Mouse (Mus musculus) cortical plate, adult 2 months (tissue): ENCODE data around the gene Col18a1.

Experiments used
- CTCF ChIP-seq: fragments of 200-500 bp; IDR thresholded peaks from 2 replicates; pipeline ENCODE4 v1.5.1; 2011; ENCODE audit warnings: mild to moderate bottlenecking, control low read depth, low read length; ENCODE audit not compliant: insufficient read depth; ENCODE audit errors: extremely low read depth
- POLR2A ChIP-seq: fragments of 200-500 bp; IDR thresholded peaks from 2 replicates; pipeline ENCODE4 v1.6.1; 2011; ENCODE audit warnings: mild to moderate bottlenecking, low read length, control low read depth; ENCODE audit not compliant: insufficient read depth; ENCODE audit errors: extremely low read depth

DNA sequence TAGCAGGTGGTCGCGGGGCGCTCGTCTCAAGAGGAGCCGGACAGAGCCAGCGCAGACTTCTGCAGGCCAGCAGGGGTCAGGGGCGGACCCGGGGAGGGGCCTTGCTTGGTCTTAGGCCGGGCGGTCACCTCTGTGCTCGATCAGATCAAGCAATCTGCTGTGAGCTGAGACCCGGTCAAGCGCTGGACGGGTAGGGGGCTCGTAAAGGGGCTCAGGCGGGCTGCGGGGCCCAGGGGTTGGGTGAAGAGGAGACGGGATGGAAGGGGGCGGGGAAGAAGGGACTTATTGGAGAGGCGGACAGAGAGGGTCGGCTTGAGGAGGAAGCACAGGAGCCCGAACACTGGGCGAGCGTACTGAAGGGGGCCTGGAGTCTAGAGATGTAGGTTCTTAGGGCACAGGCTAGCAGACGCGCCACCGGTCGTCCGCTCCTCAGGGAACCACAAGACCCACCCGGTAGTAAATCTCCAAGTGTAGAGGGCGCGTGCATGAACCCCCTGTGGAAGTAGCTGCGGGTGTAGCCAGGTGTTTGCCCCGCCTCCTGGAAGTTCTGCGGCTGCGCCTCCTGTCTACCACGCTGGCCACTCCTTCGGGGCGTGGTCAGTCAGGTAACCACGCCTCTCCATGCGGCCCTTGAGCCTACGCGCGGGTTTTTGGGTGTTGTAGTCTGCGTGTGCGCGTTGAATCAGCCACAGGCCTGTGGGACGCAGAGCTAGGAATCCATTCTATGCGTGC, 133.6 kb downstream of the Col18a1 start:
- TF ChIP-seq CTCF (no peak), POLR2A (peak; percentile 93)
